Mouse (Mus musculus) CH12.LX (cell line): ENCODE results near the gene Shc2. TPM values are rescaled to one million over a fixed set of nuclear protein-coding genes. Genes with fewer than 3 reads are reported as not detected.
A peak's percentile ranks its signal among the peaks of the same experiment; 100 is the strongest.

Experiments used
- DNase-seq: peaks from one replicate; pipeline ENCODE4 v3.0.0-alpha.2; 2013; ENCODE audit errors: extremely low read depth
- H3K27ac ChIP-seq: 2 replicates; pipeline ENCODE4 v1.5.1; 2012; ENCODE audit warnings: low read depth, mild to moderate bottlenecking, control low read depth, moderate library complexity; ENCODE audit not compliant: insufficient read depth
- H3K27me3 ChIP-seq: replicated peaks from 2 replicates; pipeline ENCODE3; 2012; ENCODE audit warnings: inconsistent platforms
- H3K36me3 ChIP-seq, 2 experiments: replicated peaks in 1 of 2; 2 replicates each; pipeline versions ENCODE3 to v1.6.1; 2012; ENCODE audit warnings: inconsistent platforms in 1 of 2, low read length in 1 of 2, mild to moderate bottlenecking in 1 of 2, mixed read lengths in 1 of 2, moderate library complexity in 1 of 2; ENCODE audit not compliant: control insufficient read depth in 1 of 2, insufficient read depth in 1 of 2
- H3K4me1 ChIP-seq, 2 experiments: 2 replicates each; pipeline ENCODE4 v1.6.1; 2012; ENCODE audit warnings: inconsistent platforms in 1 of 2, moderate library complexity in 1 of 2; ENCODE audit not compliant: insufficient read depth in 2 of 2, control insufficient read depth in 1 of 2
- H3K4me2 ChIP-seq: 2 replicates; pipeline ENCODE4 v1.6.1; 2012; ENCODE audit warnings: low read depth, mild to moderate bottlenecking, control low read depth; ENCODE audit not compliant: poor library complexity, insufficient read depth, severe bottlenecking
- H3K4me3 ChIP-seq, 3 experiments: fragments of 150-350 bp in 1 of 3; sonication (generic) in 1 of 3; replicated peaks in 1 of 3; 2 replicates each; pipeline versions ENCODE3 to v1.5.1; 2011 to 2012; ENCODE audit warnings: low read depth in 2 of 3, low read length in 2 of 3, mild to moderate bottlenecking in 2 of 3, moderate library complexity in 2 of 3, control low read depth in 1 of 3, improper control_type of control experiment in 1 of 3, inconsistent platforms in 1 of 3, mixed read lengths in 1 of 3; ENCODE audit not compliant: poor library complexity in 1 of 3
- H3K79me2 ChIP-seq: replicated peaks from 2 replicates; pipeline ENCODE4 v1.6.1; 2012; ENCODE audit warnings: mild to moderate bottlenecking, moderate library complexity; ENCODE audit not compliant: control insufficient read depth, poor library complexity, insufficient read depth, severe bottlenecking; ENCODE audit errors: extremely low read depth
- H3K9ac ChIP-seq: 2 replicates; pipeline ENCODE4 v1.6.1; 2012; ENCODE audit warnings: low read depth, mild to moderate bottlenecking, control low read depth, moderate library complexity; ENCODE audit not compliant: insufficient read depth
- H3K9me3 ChIP-seq: replicated peaks from 2 replicates; pipeline ENCODE3; 2012; ENCODE audit warnings: low read length, inconsistent platforms, mixed read lengths
- BHLHE40 ChIP-seq: IDR thresholded peaks from 2 replicates; pipeline ENCODE4 v1.6.1; 2011; ENCODE audit warnings: mild to moderate bottlenecking, low read depth, low read length, improper control_type of control experiment
- CHD1 ChIP-seq: IDR thresholded peaks from 2 replicates; pipeline ENCODE4 v1.6.1; 2012; ENCODE audit warnings: low read depth, low read length, improper control_type of control experiment, inconsistent platforms
- CHD2 ChIP-seq: IDR thresholded peaks from 2 replicates; pipeline ENCODE4 v1.6.1; 2011; ENCODE audit warnings: low read length, improper control_type of control experiment
- CTCF ChIP-seq, 2 experiments: IDR thresholded peaks in 1 of 2; conservative IDR thresholded peaks in 1 of 2; 2 replicates each; pipeline ENCODE4 v1.5.1; 2011 to 2012; ENCODE audit warnings: low read depth in 2 of 2, low read length in 2 of 2, improper control_type of control experiment in 1 of 2, inconsistent platforms in 1 of 2, mild to moderate bottlenecking in 1 of 2, moderate library complexity in 1 of 2
- E2F4 ChIP-seq: IDR thresholded peaks from 2 replicates; pipeline ENCODE4 v1.6.1; 2011; ENCODE audit warnings: low read depth, low read length, improper control_type of control experiment; ENCODE audit not compliant: insufficient replicate concordance
- ELF1 ChIP-seq: IDR thresholded peaks from 2 replicates; pipeline ENCODE4 v1.6.1; 2014; ENCODE audit warnings: low read depth, mild to moderate bottlenecking, inconsistent platforms, low read length, improper control_type of control experiment
- GABPA ChIP-seq: IDR thresholded peaks from 2 replicates; pipeline ENCODE4 v1.6.1; 2012; ENCODE audit warnings: low read depth, low read length, improper control_type of control experiment, inconsistent platforms; ENCODE audit not compliant: insufficient replicate concordance
- HCFC1 ChIP-seq: IDR thresholded peaks from 2 replicates; pipeline ENCODE4 v1.6.1; 2012; ENCODE audit warnings: low read depth, mild to moderate bottlenecking, inconsistent platforms, low read length, improper control_type of control experiment
- IRF4 ChIP-seq: IDR thresholded peaks from 2 replicates; pipeline ENCODE4 v1.6.1; 2014; ENCODE audit warnings: low read depth, mild to moderate bottlenecking, inconsistent platforms, low read length, improper control_type of control experiment
- JUN ChIP-seq: IDR thresholded peaks from 2 replicates; pipeline ENCODE4 v1.6.1; 2011; ENCODE audit warnings: low read depth, mild to moderate bottlenecking, low read length, improper control_type of control experiment, moderate library complexity; ENCODE audit not compliant: insufficient read depth
- JUND ChIP-seq: conservative IDR thresholded peaks from 2 replicates; pipeline ENCODE4 v1.6.1; 2011; ENCODE audit warnings: low read depth, low read length, improper control_type of control experiment
- KAT2A ChIP-seq: IDR thresholded peaks from 2 replicates; pipeline ENCODE4 v1.6.1; 2012; ENCODE audit warnings: low read length, improper control_type of control experiment, inconsistent platforms; ENCODE audit not compliant: insufficient replicate concordance
- MAX ChIP-seq: IDR thresholded peaks from 2 replicates; pipeline ENCODE4 v1.6.1; 2011; ENCODE audit warnings: low read length, improper control_type of control experiment
- MAZ ChIP-seq: IDR thresholded peaks from 2 replicates; pipeline ENCODE4 v1.6.1; 2012; ENCODE audit warnings: low read depth, mild to moderate bottlenecking, inconsistent platforms, low read length, improper control_type of control experiment, moderate library complexity
- MEF2A ChIP-seq: IDR thresholded peaks from 2 replicates; pipeline ENCODE4 v1.6.1; 2014; ENCODE audit warnings: low read depth, mild to moderate bottlenecking, inconsistent platforms, low read length, improper control_type of control experiment, borderline replicate concordance
- MXI1 ChIP-seq: IDR thresholded peaks from 2 replicates; pipeline ENCODE4 v1.6.1; 2011; ENCODE audit warnings: mild to moderate bottlenecking, low read depth, low read length, improper control_type of control experiment
- NELFE ChIP-seq: IDR thresholded peaks from 2 replicates; pipeline ENCODE4 v1.6.1; 2011; ENCODE audit warnings: low read depth, low read length, improper control_type of control experiment
- NRF1 ChIP-seq: IDR thresholded peaks from 2 replicates; pipeline ENCODE4 v1.6.1; 2014; ENCODE audit warnings: low read depth, mild to moderate bottlenecking, inconsistent platforms, low read length, improper control_type of control experiment, moderate library complexity
- POLR2A ChIP-seq: IDR thresholded peaks from 2 replicates; pipeline ENCODE4 v1.6.1; 2011; ENCODE audit warnings: low read depth, mild to moderate bottlenecking, improper control_type of control experiment, low read length
- RAD21 ChIP-seq: IDR thresholded peaks from 2 replicates; pipeline ENCODE4 v1.6.1; 2011; ENCODE audit warnings: low read depth, mild to moderate bottlenecking, low read length, improper control_type of control experiment, moderate library complexity
- SIN3A ChIP-seq: IDR thresholded peaks from 2 replicates; pipeline ENCODE4 v1.6.1; 2012; ENCODE audit warnings: low read length, improper control_type of control experiment, inconsistent platforms
- SMC3 ChIP-seq: IDR thresholded peaks from 2 replicates; pipeline ENCODE4 v1.6.1; 2011; ENCODE audit warnings: low read depth, low read length, improper control_type of control experiment
- TBP ChIP-seq: conservative IDR thresholded peaks from 2 replicates; pipeline ENCODE4 v1.6.1; 2011; ENCODE audit warnings: low read depth, low read length, improper control_type of control experiment
- TCF12 ChIP-seq: IDR thresholded peaks from 2 replicates; pipeline ENCODE4 v1.6.1; 2014; ENCODE audit warnings: low read depth, mild to moderate bottlenecking, inconsistent platforms, low read length, improper control_type of control experiment
- UBTF ChIP-seq: IDR thresholded peaks from 2 replicates; pipeline ENCODE4 v1.6.1; 2012; ENCODE audit warnings: low read depth, mild to moderate bottlenecking, inconsistent platforms, low read length, improper control_type of control experiment, moderate library complexity
- ZC3H11A ChIP-seq: IDR thresholded peaks from 2 replicates; pipeline ENCODE4 v1.6.1; 2012; ENCODE audit warnings: low read depth, mild to moderate bottlenecking, inconsistent platforms, low read length, improper control_type of control experiment
- ZKSCAN1 ChIP-seq: IDR thresholded peaks from 2 replicates; pipeline ENCODE4 v1.6.1; 2012; ENCODE audit warnings: low read depth, inconsistent platforms, low read length, improper control_type of control experiment, borderline replicate concordance
- ZMIZ1 ChIP-seq: IDR thresholded peaks from 2 replicates; pipeline ENCODE4 v1.6.1; 2012; ENCODE audit warnings: low read depth, mild to moderate bottlenecking, inconsistent platforms, low read length, improper control_type of control experiment
- ZNF384 ChIP-seq: IDR thresholded peaks from 2 replicates; pipeline ENCODE4 v1.6.1; 2012; ENCODE audit warnings: low read depth, low read length, improper control_type of control experiment, inconsistent platforms
- dilution Hi-C: fragments of 300-500 bp; cut with MboI; formaldehyde crosslinking; loops from 2 replicates; pipeline ENCODE4 v1.14.3; 2020; ENCODE audit warnings: low sequenced_read_pairs; ENCODE audit not compliant: extremely low pct_unique_long_range_greater_than_20kb, extremely low pct_ligation_motif_present
- in situ Hi-C: fragments of 300-500 bp; cut with MboI; formaldehyde crosslinking; loops from 3 replicates; pipeline ENCODE4 v1.14.3; 2019; ENCODE audit warnings: low sequenced_read_pairs, low pct_ligation_motif_present, low pct_unique_long_range_greater_than_20kb, mixed read lengths
- polyA plus RNA-seq: library from polyadenylated mRNA; unstranded; fragments of >175 nt; gene quantifications from 2 replicates; pipeline ENCODE4 v1.2.1, GENCODE M21; 2012; ENCODE audit warnings: low read depth; ENCODE audit not compliant: insufficient read length
- total RNA-seq, 2 experiments: library from RNA; depleted of rRNA; stranded (reverse); fragments of 300-350 nt in 1 of 2; fragments of >200 nt in 1 of 2; gene quantifications; 2 replicates each; pipeline ENCODE4 v1.2.3; 2012 to 2014

Shc2 gene
- total and polyA plus RNA-seq, 3 experiments = not detected

DNA sequence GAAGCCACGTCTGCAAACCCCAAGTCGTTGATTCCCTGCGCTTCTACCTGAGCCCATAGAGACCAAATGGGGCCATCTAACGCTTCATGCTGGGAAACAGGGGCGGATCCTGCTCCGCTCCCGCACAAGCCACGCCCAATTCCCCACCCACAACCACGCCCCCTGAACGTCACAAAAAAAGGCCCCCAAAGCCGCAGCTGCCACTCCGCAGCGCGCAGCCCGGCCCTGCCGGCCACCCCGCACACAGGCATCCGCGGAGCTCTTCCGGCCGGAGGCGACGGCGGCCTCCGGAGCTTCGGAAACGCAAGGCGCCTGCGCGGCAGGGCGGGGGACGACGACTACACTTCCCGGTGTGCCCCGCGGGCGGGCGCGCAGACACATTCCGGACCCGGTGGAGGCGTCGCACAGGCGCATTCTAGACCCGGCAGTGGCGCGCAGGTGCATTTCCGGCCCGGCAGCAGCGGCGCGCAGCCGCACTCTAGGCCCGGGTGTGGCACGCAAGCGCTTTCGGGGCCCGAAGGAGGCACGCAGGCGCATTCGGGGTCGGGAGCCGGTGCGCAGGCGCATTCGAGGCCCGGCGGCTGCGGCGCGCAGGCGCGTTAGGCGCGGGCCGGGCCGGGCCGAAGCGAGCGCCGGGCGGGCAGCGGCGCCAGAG is 44.0 kb upstream of the Shc2 start, which contains the start of gene Cdc34:
Cdc34 (plus strand) TSS at position 605 of the 655 bp plus-strand sequence.
- dilution Hi-C loops (no loop called here), in situ Hi-C loops (no loop called here)
- no peaks in the 10 kb centered on the region for H3K27me3 ChIP-seq
- H3K27ac ChIP-seq = peak within 1 kb of the TSS; percentile 58
- H3K4me2 ChIP-seq = peak within 1 kb of the TSS; percentile 69
- peak within 1 kb of the TSS; percentile 97 for H3K9ac ChIP-seq
- peak within 1 kb of the TSS; percentile 92 to 98 (median 93) for H3K4me3 ChIP-seq
- peak; percentile 98 for DNase-seq
- H3K4me1 ChIP-seq = peaks cover 24 to 35% of the 10 kb centered on the region in 2 experiments
- peaks cover 31% of the 10 kb centered on the region for H3K79me2 ChIP-seq
- TF ChIP-seq MAZ = peak; percentile 88
- peak; percentile 40; the same call in 1 of the 2 replicates for TF ChIP-seq MEF2A
- TF ChIP-seq CTCF (conservative IDR thresholded peaks at IDR 0.05 in 1 of 2, IDR thresholded peaks at IDR 0.05 in 1 of 2; ENCODE audit: low read depth in 2 of 2, low read length in 2 of 2) = peak in 1 of 2 experiments; percentile 19; a peak in 1 of 4 replicates
- no peak for TF ChIP-seq JUND
- TF ChIP-seq RAD21 = no peak
- TF ChIP-seq NRF1 = peak; percentile 93
- 0 out of 2 replicates have a peak, but pooled peaks have one; percentile 40 for TF ChIP-seq UBTF
- TF ChIP-seq MXI1 = peak; percentile 66; the same call in 1 of the 2 replicates
- peak; percentile 40; the same call in 1 of the 2 replicates for TF ChIP-seq IRF4
- TF ChIP-seq SIN3A = peak; percentile 63
- TF ChIP-seq TBP = 0 out of 2 replicates have a peak, but pooled peaks have one; percentile 19
- no peak for TF ChIP-seq SMC3
- TF ChIP-seq CHD2 = no peak
- peak; percentile 97 for TF ChIP-seq POLR2A
- TF ChIP-seq TCF12 = peak; percentile 74
- TF ChIP-seq ZC3H11A = no peak
- TF ChIP-seq NELFE = peak; percentile 66
- no peak for TF ChIP-seq JUN
- no peak for TF ChIP-seq CHD1
- TF ChIP-seq BHLHE40 = peak; percentile 17; the same call in 1 of the 2 replicates
- peak; percentile 97 for TF ChIP-seq HCFC1
- no peak for TF ChIP-seq MAX
- no peak for TF ChIP-seq ZNF384
- TF ChIP-seq ELF1 = peak; percentile 99
- no peak for TF ChIP-seq E2F4
- no peak for TF ChIP-seq ZKSCAN1
- peak; percentile 81 for TF ChIP-seq ZMIZ1
- peak; percentile 49; the same call in 1 of the 2 replicates for TF ChIP-seq GABPA
- TF ChIP-seq KAT2A = peak; percentile 98
- peaks cover 2% of the 10 kb centered on the region for H3K9me3 ChIP-seq
- H3K36me3 ChIP-seq = peaks cover 22 to 36% of the 10 kb centered on the region in 2 experiments
